Mouse (Mus musculus): ENCODE results near the gene 6030468B19Rik. TPM values are rescaled to one million over a fixed set of nuclear protein-coding genes. Genes with fewer than 3 reads are reported as not detected.
"Not testable (repeated sequence)": the region's sequence is repeated elsewhere in the genome, so short reads cannot be mapped to it uniquely, and the experiment has no call there.

6030468B19Rik gene
- total RNA-seq, 1 experiment from 2014 or later: 0.30 TPM

DNA sequence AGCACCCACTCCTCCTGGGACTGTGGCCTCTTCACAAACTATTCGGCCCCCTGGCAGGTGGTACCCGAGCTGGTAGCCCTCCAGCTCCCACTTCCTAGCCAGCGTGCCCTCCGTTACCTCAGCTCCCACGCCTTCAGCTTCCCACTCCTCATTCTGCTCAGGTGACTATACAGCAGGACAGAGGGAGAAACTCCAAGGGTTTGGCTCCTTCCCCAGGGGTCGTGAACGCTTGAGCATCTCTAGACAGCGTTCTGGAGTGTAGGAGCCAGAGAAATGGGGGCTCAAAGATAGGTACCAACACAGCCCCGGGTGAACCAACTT lies 6.1 kb upstream of the 6030468B19Rik start:
- ATAC-seq (replicated peaks in 1 of 2; ENCODE audit: insufficient read depth in 1 of 2, low FRiP score in 2 of 2, low TSS enrichment in 1 of 2, low read depth in 1 of 2, poor library complexity in 2 of 2, severe bottlenecking in 2 of 2): no peak

DNA sequence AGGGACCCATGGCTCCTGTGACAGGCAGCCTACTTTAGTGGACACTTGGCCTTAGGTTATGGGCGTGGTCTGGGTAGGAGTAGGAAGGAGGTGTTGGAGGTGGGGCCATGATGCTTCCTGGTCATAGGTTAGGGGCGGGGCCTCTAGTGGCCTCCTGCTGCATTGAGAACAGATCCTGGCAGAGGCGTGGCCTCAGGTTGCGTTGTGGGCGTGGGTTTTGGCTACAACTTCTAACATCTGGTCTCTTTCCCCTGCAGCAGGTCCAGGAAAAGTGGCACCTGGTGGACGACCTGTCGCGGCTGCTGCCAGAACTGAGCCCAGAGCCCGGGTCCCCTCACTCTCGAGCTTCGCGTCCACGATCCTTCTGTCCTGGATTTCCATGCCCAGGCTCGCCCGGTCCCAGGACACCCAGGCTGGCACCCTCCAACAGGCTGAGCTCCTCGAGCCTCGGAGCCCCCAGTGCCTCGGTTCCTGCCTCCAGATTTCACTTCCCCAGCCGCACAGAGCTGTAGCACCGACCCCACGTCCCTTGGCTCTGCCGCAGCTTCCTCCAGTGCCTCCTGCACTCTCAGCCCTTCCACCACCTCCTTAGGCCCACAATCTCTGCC lies 5.1 kb upstream of the 6030468B19Rik start:
- ATAC-seq (replicated peaks in 1 of 2; ENCODE audit: insufficient read depth in 1 of 2, low FRiP score in 2 of 2, low TSS enrichment in 1 of 2, low read depth in 1 of 2, poor library complexity in 2 of 2, severe bottlenecking in 2 of 2): peak; percentile 66 to 85

DNA sequence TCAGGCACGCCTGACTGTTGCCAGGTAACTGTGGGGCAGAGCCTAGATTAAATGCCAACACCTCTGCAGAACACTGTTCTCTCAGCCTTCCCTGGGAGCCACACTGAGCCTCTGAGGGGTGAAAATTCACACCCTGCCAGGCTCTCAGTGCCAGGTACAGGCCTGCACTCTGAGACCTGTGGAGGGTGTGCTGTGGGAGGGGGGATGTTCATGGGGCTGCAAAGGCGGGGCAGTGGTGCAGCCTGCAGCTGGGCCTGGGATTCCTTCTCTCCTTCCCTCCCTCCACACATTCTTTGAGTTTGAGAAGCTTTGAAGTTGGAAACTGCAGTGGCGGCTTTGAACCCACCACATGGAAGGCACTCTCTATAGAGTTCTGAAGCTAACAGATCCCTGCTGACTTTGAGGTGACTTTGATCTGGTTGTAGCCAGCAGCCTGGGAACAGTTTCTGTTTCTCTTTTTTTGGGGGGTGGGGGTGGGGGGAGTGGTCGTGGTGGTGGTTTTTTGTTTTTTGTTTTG lies 3.4 kb upstream of the 6030468B19Rik start:
- ATAC-seq (replicated peaks in 1 of 2; ENCODE audit: insufficient read depth in 1 of 2, low FRiP score in 2 of 2, low TSS enrichment in 1 of 2, low read depth in 1 of 2, poor library complexity in 2 of 2, severe bottlenecking in 2 of 2): no peak

DNA sequence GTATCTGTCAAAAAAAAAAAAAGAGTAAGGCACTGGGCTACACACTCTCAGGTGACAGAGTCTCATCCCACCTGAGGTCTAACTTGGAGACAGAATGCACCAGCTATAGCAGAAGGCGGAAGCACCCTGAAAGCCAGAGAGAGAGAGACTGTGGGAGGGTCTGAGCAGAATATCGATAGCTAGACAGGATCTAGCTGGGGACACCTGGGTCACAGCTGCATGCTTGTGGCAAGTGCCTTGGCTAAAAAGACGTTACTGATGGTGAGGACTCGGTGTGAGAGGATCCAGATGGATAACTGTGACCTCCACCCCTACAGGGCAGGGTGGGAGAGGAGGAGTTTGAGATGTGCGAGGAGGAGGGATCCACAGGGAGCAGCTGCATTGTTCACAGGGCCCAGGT lies 506 bp upstream of the 6030468B19Rik start:
- ATAC-seq (replicated peaks in 1 of 2; ENCODE audit: insufficient read depth in 1 of 2, low FRiP score in 2 of 2, low TSS enrichment in 1 of 2, low read depth in 1 of 2, poor library complexity in 2 of 2, severe bottlenecking in 2 of 2): no peak

DNA sequence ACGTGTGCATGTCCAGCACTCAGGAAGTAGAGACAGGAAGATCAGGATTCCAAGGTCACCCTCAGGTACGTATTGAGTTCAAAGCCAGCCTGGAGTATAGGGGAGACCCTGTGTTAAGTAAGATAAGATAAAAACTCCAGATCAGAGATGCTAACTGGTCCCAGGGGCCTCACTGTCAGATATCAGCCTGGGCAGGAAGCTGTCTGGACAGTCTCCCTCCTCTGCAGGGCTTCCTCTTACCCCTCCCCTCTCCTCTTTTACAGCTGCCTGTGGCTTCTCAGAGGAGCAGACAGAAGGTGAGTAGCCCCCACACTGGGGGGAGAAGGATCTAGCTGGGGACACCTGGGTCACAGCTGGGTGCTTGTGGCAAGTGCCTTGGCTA lies 691 bp downstream of the 6030468B19Rik start:
- ATAC-seq (replicated peaks in 1 of 2; ENCODE audit: insufficient read depth in 1 of 2, low FRiP score in 2 of 2, low TSS enrichment in 1 of 2, low read depth in 1 of 2, poor library complexity in 2 of 2, severe bottlenecking in 2 of 2): peak; percentile 40 to 43; a peak in 2 of 4 replicates

DNA sequence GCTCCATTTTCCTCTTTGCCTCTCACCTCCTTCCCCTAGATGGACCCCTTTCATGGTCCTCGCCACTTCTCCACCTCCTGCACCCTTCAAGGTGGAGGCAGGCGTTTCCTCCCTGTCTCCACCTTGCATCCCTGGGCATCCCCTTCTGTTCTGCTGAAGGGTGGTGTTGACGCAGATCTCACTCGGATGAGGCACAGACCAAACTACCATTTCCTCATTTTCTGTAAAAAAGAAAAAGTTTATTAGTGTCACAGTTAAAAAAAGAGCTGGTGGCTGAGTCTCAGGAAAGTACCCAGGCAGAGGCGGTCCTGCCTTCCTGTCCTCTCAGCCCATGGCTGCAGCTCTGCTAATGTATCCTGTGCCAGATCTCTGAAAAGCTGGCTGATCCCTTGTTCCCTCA lies 1.7 kb downstream of the 6030468B19Rik start:
- ATAC-seq (replicated peaks in 1 of 2; ENCODE audit: insufficient read depth in 1 of 2, low FRiP score in 2 of 2, low TSS enrichment in 1 of 2, low read depth in 1 of 2, poor library complexity in 2 of 2, severe bottlenecking in 2 of 2): peak; percentile 63 to 70

DNA sequence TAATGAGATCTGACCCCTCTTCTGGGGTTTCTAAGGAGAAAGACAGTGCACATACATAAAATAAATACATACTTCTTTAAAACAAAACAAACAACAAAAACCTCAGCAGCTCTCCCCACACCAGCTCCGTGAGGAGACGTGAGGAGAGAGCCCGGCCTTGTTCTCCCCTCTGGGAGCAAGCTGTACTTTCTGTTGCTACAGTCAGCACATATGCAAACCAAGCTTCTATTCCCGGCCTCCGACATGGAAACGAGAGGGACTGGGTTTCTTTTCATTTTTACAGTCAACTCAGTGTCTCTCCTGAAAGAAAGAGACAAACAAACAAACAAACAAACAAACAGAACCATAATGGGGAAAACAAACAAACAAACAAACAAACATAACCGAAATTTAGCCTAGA lies 2.6 kb downstream of the 6030468B19Rik start:
- ATAC-seq (replicated peaks in 1 of 2; ENCODE audit: insufficient read depth in 1 of 2, low FRiP score in 2 of 2, low TSS enrichment in 1 of 2, low read depth in 1 of 2, poor library complexity in 2 of 2, severe bottlenecking in 2 of 2): no peak

DNA sequence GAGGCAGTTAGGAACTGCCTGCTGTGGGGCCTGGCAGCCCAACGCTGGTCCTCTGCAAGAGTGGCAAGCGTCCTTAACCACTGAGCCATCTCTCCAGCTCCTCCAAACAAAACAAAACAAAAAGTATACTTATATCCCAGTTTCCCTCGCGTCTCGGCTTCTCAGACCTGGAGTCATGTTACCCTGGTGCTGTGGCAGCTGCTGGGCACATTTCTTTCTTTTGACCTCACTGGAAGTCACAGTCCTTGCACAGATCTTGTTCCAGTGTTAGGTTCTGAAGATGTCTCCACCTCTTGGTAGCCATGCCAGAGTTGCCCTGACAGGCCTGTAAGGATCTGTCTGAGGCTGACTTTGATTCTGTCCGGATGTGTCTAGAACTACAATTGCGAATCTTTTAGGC lies 4.2 kb downstream of the 6030468B19Rik start:
- ATAC-seq (replicated peaks in 1 of 2; ENCODE audit: insufficient read depth in 1 of 2, low FRiP score in 2 of 2, low TSS enrichment in 1 of 2, low read depth in 1 of 2, poor library complexity in 2 of 2, severe bottlenecking in 2 of 2): no peak

DNA sequence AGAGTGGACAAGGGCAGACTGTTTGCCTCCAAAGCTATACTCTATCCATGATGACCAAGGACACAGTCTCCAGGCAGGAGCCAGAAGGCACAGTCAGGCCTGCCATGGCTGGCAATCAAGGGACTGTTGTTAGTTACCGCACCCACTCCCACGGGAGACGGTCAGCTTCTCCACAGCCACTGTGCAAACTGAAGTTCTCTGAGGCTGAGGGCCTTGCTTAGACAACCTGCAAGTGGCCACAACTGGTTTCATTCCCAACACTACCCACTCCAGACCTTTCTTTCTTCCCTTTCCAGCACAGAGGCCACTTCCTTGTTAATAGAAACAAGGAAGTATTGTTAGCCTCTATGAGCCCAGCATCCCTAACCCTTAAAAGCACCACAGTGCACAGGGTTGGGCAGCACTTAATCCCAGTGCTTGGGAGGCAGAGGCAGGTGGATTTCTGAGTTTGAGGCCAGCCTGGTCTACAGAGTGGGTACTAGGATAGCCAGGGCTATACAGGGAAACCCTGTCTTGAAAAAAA lies 5.8 kb downstream of the 6030468B19Rik start:
- no peak for ATAC-seq (replicated peaks in 1 of 2; ENCODE audit: insufficient read depth in 1 of 2, low FRiP score in 2 of 2, low TSS enrichment in 1 of 2, low read depth in 1 of 2, poor library complexity in 2 of 2, severe bottlenecking in 2 of 2)

DNA sequence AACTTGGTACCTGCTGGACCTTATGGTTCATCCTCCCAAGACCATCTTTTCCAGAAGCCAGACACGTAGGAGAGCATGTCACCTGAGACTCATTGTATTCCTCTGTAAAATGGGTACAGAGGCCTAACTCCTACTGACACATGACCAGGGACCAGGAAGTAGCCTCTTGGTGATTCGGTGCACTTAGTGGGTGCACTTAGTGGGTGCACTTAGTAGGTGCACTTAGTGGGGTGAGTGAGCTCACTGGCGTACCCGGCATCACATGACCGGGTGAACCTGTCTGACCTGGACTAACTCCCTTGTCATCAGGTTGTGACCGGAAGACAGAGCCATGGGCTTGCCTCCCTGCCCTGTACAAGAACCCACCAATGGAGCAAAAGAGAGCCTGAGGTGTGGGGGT lies 9.3 kb downstream of the 6030468B19Rik start:
- no peak for ATAC-seq (replicated peaks in 1 of 2; ENCODE audit: insufficient read depth in 1 of 2, low FRiP score in 2 of 2, low TSS enrichment in 1 of 2, low read depth in 1 of 2, poor library complexity in 2 of 2, severe bottlenecking in 2 of 2)

DNA sequence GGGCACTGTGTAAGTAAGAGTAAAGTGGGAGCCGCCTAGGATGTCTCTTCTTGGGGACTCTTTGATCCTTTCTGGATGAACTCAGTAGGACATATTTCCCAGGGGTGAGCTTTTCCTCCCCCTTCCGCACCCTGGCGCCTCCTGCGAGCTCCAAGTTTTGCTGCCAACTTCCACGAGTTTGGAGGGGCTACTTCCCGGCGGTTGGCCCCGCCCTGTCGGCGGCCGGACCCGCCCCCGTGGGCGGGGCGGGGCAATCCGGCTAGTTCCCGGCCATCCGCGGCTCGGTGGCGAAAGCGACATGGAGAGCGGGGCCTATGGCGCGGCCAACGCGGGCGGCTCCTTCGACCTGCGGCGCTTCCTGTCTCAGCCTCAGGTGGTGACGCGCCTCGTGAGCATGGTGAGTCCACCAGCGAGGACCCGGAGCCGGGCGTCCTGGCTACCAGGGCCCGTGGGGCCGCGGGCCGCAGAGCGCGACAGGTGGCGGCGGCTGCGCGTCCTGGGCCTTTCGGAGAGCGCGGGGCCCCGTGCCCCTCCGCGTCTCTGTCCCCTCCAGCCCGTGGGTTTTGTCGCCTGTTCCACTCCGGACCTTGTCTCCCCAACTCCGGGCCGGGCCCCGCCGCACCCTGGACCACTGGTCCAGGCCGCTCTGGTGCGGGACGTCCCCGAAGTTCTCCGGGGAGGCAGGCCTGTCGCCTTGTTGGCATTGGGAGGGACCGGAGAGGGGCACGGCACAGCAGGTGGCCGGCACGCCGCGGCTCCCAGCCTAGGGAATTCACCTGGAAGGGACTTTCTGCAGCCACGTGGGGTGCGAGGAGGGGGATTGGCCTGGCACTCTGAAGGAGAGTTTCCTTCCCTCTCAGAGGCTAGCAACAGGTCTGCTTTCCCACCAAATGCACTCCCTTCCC lies 12.2 kb downstream of the 6030468B19Rik start, which contains the start of the genes Gm20708 and Syngr2:
Gene Gm20708, plus strand, starts transcription at position 262 of the 905 bp plus-strand sequence.
Gene Syngr2, plus strand, starts transcription at position 262 of the 905 bp plus-strand sequence.
- peak; percentile 14 to 38; a peak in 1 of 4 replicates for ATAC-seq (replicated peaks in 1 of 2; ENCODE audit: insufficient read depth in 1 of 2, low FRiP score in 2 of 2, low TSS enrichment in 1 of 2, low read depth in 1 of 2, poor library complexity in 2 of 2, severe bottlenecking in 2 of 2)

DNA sequence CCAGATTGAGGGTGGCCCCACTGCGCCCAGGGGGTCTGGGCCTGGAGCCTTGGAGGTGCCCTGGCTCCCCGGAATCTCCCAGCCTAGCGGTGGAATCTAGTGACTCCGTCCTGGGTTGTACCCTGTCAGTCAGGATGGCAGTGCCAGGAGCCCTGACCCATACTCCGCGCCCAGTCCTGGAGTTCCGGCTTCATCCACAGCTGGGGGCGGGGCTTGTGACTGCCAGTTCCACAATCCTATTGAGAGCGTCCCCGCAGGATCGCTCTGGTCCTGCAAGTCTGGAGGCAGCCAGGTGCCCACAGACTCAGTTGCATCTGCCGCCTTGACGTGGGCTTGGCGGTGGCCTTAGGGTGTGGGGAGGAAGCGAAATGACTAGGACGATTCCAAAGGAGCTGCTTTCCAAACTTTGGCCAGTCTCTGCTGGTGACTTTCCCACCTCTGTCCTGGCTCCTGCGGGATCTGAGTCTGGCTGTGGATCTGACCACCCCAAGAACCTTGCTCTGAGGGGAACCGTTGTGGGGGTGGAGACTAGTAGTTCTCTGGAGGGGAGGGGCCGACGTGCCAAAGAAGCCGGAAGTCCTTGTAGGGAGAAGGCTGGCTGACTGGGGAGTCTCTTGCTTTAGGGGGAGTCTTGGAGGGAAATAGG lies 13.1 kb downstream of the 6030468B19Rik start:
- peak; percentile 81 to 83 for ATAC-seq (replicated peaks in 1 of 2; ENCODE audit: insufficient read depth in 1 of 2, low FRiP score in 2 of 2, low TSS enrichment in 1 of 2, low read depth in 1 of 2, poor library complexity in 2 of 2, severe bottlenecking in 2 of 2)

DNA sequence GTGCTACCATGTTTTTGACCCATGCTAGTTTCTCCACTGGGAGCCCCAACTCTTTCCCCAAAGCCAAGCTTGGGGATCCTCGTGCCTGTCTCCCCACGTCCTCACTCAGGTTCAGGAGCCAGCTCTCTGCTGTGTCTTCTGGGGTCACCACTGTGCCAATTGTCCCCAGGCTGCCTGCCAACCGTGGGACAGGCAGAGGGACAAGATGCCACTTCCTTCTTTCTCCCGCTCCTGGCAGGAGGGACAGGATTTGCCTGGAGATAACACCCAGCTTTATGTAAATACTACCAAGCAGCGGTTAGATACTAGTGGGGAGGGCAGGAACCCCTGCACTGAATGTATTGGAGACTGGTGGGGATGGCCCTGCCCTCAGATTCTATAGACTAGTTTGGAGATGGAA lies 16.4 kb downstream of the 6030468B19Rik start:
- no peak for ATAC-seq (replicated peaks in 1 of 2; ENCODE audit: insufficient read depth in 1 of 2, low FRiP score in 2 of 2, low TSS enrichment in 1 of 2, low read depth in 1 of 2, poor library complexity in 2 of 2, severe bottlenecking in 2 of 2)

DNA sequence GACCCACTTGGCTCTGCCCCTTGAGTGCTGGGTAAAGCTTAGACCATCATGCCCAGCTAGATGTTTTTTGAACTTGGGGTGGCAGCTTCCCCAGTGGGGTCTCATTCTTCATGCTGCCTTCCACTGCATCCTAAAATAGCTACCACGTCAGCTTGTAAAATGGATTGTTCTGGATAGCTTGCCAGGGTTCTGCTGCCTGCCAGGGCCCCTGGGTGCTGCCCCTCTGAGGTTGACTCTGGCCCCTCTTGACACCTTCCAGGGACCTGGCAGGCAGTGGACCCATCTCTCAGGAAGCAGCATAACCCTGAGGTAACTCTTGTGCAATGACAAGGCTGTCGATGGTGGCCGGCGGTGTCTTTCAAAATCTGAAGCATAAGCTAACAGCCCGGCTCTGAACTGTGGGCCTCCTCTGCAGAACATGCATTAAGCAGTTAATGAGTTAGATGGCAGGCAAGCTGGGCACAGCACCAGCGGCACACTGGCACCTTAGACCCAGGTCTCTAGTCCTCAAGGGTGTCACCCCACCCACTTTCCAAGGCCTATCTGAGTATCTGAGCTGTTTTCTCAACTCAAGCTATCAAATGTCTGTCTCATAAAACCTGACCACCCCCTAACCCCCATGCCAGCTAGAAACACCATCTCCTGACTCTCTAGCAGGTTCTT lies 17.4 kb downstream of the 6030468B19Rik start:
- no peak; a peak in 1 of 4 replicates for ATAC-seq (replicated peaks in 1 of 2; ENCODE audit: insufficient read depth in 1 of 2, low FRiP score in 2 of 2, low TSS enrichment in 1 of 2, low read depth in 1 of 2, poor library complexity in 2 of 2, severe bottlenecking in 2 of 2)

DNA sequence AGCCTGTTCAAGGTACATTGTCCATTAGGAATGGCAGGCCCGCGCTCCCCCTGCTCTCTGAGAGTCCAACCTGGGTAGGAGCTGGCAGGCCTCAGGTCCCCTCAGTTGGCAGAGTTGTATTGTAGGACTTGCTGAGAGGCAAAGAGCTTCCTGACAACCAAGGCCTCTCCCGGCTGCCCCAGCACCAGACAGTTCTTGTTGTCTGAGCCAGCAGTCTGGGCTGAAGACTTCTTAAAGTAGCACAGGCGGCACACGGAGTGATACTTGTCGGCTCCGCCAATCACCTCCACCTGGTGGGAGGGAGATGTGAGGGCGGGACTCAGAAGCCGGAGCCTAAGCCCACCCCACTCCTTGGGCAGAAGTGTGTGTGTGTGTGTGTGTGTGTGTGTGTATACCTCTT lies 18.4 kb downstream of the 6030468B19Rik start:
- ATAC-seq (replicated peaks in 1 of 2; ENCODE audit: insufficient read depth in 1 of 2, low FRiP score in 2 of 2, low TSS enrichment in 1 of 2, low read depth in 1 of 2, poor library complexity in 2 of 2, severe bottlenecking in 2 of 2): not testable (repeated sequence)

DNA sequence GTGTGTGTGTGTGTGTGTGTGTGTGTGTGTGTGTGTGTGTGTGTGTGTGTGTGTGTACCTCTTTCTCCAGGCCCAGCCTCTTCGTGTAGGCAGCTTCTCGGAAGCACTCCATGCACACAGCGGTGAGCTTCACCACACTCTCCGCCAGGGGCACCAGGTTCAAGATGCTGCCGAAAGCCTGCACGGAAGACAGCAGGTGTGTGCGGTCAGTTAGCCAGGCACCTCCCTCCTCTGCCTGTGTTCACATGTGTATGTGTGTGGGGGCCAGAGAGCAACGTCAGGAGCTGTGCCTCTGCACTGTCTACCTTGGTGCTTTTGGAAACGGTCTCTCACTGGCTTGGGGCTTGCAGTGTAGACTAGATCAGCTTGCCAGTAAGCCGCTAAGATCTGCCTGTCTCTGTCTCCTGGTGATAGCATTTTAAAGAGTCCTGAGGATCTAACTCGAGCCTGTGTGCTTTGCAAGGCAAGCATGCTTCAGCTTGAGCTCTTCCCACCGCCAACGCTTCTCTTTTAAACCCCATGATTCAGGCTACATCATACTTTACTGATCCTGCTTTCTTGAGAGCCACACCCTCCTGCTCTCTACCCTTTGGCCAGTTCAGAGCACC lies 19.0 kb downstream of the 6030468B19Rik start:
- no peak for ATAC-seq (replicated peaks in 1 of 2; ENCODE audit: insufficient read depth in 1 of 2, low FRiP score in 2 of 2, low TSS enrichment in 1 of 2, low read depth in 1 of 2, poor library complexity in 2 of 2, severe bottlenecking in 2 of 2)

DNA sequence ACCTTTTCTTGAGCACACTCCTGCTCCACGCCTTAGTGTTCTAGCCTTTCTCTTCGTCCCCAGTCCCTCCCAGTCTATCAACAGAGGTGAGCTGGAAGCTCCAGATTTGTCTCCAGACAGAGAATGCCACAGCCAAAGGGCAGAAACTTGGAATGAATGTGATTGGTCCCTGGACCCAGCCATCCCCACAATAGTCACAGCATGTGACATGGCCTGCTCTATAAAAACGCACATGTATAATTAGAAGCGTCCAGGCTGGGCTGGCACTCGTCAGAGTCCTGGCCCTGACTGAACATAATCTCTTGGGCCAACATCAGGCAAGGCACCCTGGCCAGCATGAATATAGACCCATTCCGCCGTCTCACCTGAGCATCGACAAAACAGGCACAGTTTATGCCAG lies 21.6 kb downstream of the 6030468B19Rik start:
- ATAC-seq (replicated peaks in 1 of 2; ENCODE audit: insufficient read depth in 1 of 2, low FRiP score in 2 of 2, low TSS enrichment in 1 of 2, low read depth in 1 of 2, poor library complexity in 2 of 2, severe bottlenecking in 2 of 2): no peak

All from hematopoietic stem cell, adult 5-6 weeks (primary cell).